Mouse (Mus musculus) bone marrow macrophage, adult 2 months (primary cell): ENCODE measurements around the gene Umad1. TPM values are rescaled to one million over a fixed set of nuclear protein-coding genes. Genes with fewer than 3 reads are reported as not detected.

Source experiments
- H3K27ac ChIP-seq: 2 replicates; pipeline ENCODE4 v1.5.1; 2012; ENCODE audit warnings: low read depth, low read length; ENCODE audit not compliant: insufficient read depth
- H3K4me1 ChIP-seq: 2 replicates; pipeline ENCODE4 v1.6.1; 2012; ENCODE audit warnings: low read length; ENCODE audit not compliant: control insufficient read depth, insufficient read depth
- H3K4me3 ChIP-seq: 2 replicates; pipeline ENCODE4 v1.5.1; 2012; ENCODE audit warnings: mild to moderate bottlenecking, low read length, moderate library complexity; ENCODE audit not compliant: insufficient read depth
- CTCF ChIP-seq: IDR thresholded peaks from 2 replicates; pipeline ENCODE4 v1.5.1; 2012; ENCODE audit warnings: low read depth, mild to moderate bottlenecking, low read length, moderate library complexity
- POLR2A ChIP-seq: IDR thresholded peaks from 2 replicates; pipeline ENCODE4 v1.6.1; 2012; ENCODE audit warnings: mild to moderate bottlenecking, low read depth, low read length, borderline replicate concordance
- polyA plus RNA-seq: library from polyadenylated mRNA; stranded (reverse); fragments of >200 nt; gene quantifications from 2 replicates; pipeline ENCODE4 v1.2.4, GENCODE M21; 2012; ENCODE audit not compliant: missing spikeins, insufficient read depth, insufficient read length

Gene Umad1
- polyA plus RNA-seq, 1 experiment, result 16.0 TPM

DNA sequence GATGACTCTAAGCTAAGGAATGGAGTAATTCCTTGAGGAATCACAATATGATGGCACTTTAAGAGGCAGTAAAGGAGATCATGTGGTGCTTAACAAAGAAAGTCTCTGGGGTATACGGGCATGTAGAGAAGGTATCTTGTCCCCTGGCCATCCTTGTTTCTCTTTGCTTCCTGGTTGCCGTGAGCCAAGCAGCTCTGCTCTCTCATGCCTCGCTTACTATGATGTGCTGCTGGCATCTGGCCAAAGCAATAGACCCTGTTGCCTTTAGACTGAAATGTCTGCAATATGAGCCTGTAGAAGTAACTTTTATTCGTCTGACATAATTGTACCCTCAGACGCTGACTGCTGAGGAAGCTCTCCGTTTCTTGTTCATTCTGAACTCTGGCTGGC lies 238.8 kb downstream of the Umad1 start:
- Histone ChIP-seq H3K4me3 (no peak overlapping the region), H3K27ac (no peak overlapping the region), H3K4me1 (peaks cover 11% of the 10 kb centered on the region)
- TF ChIP-seq CTCF, result no peak
- TF ChIP-seq POLR2A, result no peak

DNA sequence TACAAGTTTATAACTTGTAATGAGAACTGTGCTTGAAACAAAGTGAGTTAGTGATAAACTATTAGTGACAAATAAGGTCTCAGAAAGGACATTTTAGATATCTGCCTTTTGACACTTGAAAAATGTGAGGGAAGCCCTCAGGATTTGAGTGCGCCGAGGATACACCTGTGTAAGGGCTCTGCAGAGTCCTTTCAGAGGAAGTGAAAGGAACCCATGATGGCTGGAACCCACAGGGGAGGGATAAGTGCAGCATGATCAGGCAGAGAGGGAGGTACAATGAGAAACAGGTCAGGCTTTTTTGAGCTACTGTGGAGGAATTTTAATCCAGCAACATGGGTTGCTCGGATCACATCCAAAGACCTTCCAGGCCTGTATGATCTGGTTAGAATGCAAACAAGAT lies 239.9 kb downstream of the Umad1 start:
- no peak overlapping the region for H3K27ac ChIP-seq
- peaks cover 11% of the 10 kb centered on the region for H3K4me1 ChIP-seq
- H3K4me3 ChIP-seq, result no peak overlapping the region
- no peak for TF ChIP-seq POLR2A
- no peak for TF ChIP-seq CTCF

DNA sequence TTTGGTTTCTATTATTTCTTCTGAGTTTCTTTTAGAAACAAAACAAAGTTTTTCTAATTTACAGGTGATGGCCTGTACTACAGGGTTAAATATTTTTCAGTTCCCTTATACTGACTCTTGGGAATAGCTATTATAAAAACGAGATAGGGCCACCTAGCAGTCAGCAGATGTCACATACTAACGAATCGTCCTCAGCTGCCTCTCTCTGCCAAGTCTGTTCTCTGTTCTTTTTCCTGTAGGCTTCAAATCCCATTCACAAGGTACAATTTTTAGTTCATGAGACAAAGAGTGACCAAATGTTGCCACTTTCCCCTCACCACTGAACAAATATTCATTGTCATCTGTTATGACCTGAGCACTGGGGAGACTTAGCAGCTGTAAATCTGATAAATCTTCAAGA lies 244.9 kb downstream of the Umad1 start:
- TF ChIP-seq POLR2A (no peak), CTCF (no peak)

DNA sequence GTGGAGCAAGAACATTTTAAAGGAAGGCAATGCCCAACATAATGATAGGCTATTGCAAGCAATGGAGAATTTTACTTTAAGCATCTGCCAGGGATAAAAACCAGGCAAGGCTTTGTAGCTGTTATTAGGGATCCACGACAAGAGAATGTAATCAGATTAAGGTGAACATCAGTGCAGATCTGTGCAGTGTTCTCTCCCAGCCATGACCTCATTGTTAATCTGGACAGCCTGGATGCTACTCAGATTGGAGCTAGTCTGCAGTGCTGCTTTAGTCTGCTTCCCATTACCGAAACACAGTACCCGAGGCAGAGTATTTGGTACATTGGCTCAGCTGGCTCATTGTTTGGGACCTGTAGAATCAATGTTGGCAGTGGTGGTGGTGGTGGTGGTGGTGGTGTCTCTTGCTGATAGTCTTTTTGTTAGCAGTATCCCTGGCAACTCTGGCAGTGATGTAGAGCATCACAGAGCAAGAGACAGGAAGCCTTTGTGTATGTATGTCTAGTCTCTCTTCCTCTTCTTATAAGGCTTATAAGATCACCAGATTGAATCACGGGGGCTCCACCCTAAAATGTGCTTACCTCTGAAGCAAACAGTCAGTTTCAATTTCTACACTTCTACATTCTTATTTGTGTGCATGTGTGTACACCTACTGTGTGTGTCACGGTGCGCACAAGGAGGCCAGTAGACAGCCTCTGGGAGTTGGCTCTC lies 245.6 kb downstream of the Umad1 start:
- Histone ChIP-seq H3K27ac (no peak overlapping the region), H3K4me1 (peaks cover 5% of the 10 kb centered on the region), H3K4me3 (no peak overlapping the region)
- TF ChIP-seq POLR2A (no peak), CTCF (no peak)

More for the DNA sequence above, 244.9 kb downstream of the Umad1 start:
- no peak overlapping the region for H3K27ac ChIP-seq
- no peak overlapping the region for H3K4me3 ChIP-seq
- peaks cover 5% of the 10 kb centered on the region for H3K4me1 ChIP-seq

DNA sequence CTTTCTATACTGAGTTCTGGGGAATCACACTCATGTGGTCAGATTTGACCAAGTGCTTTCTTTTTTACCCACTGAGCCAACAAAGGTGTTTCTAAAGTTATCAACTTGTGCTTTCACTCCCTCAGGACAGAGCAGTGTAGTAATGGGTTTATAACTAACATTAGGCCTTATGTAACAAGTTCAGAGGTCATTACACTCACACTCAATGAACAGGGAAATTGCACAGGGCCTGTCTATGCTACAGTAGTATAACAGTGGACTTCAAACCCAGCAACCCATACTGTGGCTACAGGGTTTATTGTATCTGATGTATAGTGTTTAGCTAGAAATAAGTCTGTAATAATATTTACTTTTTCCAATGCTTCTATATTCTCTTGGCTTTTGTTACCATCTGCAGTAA lies 247.5 kb downstream of the Umad1 start:
- Histone ChIP-seq H3K27ac (no peak overlapping the region), H3K4me3 (no peak overlapping the region), H3K4me1 (peaks cover 5% of the 10 kb centered on the region)
- no peak for TF ChIP-seq POLR2A
- TF ChIP-seq CTCF, result no peak

Other genes starting within 250 kb of the Umad1 start
- not detected in 2 replicates for gene Col28a1, start 66.7 kb upstream of the Umad1 start, polyA plus RNA-seq
- gene Mios, start 50.1 kb upstream of the Umad1 start, polyA plus RNA-seq, result 6.5 and 7.4 TPM in 2 replicates
- 30.5 and 41.0 TPM in 2 replicates for gene Rpa3, start 115 bp upstream of the Umad1 start, polyA plus RNA-seq
- 2.5 and 3.7 TPM in 2 replicates for gene Gm45062, start 162 bp downstream of the Umad1 start, polyA plus RNA-seq